Mouse (Mus musculus) c-Kit-positive CD71-positive TER-119-positive erythroid progenitor cells, embryonic 14.5 days (primary cell): ENCODE results near the gene Smtn.

Experiments
- DNase-seq: peaks from one replicate; pipeline ENCODE4 v3.0.0-alpha.2; 2013; ENCODE audit warnings: low spot score

Gene Smtn

GRCm38 (mm10) chr11:3509181-3510085 lies 31.0 kb downstream of the Smtn start:
- no peak for DNase-seq

DNA sequence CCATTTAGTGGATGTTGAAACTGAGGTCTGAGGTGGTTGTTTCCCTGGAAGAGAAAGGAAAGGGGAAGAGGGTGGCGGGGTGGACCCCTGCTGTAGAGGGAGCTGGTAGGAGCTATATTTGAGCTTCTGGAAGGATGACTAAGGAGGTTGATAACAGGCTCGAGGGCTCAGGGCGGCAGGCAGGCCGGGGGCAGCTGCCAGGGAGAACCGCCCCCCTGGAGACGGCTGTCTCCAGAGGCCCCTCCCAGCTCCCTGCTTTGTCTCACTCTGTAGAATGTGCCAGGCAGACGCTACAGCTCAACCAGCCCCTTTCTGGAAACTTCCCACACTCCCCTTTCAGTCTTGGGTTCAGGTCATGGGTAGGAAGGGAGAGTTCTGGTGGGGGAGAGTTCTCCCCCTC lies 32.2 kb downstream of the Smtn start:
- no peak for DNase-seq

- DNase-seq: no peak
Observed at GRCm38 (mm10) chr11:3503755-3504693, 36.4 kb downstream of the Smtn start.

DNA sequence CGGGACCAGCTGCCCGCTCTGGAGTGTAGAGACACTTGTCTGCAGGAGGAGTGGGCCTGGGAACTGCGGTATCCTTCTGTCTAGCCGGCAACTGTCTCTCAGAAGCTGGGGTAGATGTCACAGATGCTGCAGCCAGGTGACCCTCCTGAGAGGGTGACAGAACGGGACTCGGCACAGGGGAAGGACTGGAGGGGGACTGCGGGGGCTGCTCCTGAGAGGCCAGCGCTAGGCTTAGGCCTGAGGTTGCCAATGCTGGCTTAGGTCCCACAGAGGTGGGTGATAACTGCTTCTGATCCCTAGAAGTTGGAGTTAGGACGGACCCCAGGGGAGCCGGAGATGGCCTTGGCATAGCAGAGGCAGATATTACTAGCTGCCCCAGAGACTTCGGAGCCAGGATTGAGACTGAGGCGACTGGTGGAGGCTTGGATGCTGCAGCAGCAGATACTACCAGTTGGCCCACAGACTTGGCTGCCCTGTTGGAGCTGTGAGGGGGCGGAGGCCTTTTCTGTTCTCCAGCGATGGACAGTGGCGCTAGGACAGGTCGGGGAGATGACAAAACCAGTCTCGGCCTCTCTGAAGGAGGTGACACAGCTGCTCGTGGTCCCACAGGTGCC lies 37.8 kb downstream of the Smtn start:
- DNase-seq: no peak

GRCm38 (mm10) chr11:3502057-3502456 lies 38.4 kb downstream of the Smtn start:
- no peak for DNase-seq

- DNase-seq: no peak
Observed at GRCm38 (mm10) chr11:3497296-3497695, 43.1 kb downstream of the Smtn start.

DNA sequence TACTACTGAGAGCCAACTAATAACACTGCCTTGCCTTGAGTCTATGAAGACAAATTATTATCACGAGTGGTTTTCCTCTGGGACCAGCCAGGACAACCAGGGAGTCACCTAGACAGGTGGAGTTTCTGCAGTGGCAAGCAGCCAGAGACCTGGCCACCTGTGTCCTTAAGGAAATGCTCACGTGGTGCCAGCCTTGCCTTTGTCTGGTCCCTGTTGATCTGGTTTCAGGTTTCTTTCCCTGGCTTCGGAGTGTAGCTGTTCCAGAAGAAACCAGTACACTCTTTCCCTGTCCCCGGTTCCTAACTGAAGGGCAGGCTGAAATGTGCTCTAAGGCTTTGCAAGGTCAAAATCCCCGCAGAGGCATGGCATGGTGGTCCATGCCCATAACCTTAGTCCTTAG lies 43.7 kb downstream of the Smtn start:
- DNase-seq: no peak

- DNase-seq: no peak
Observed at GRCm38 (mm10) chr11:3495496-3495895, 44.9 kb downstream of the Smtn start.

DNA sequence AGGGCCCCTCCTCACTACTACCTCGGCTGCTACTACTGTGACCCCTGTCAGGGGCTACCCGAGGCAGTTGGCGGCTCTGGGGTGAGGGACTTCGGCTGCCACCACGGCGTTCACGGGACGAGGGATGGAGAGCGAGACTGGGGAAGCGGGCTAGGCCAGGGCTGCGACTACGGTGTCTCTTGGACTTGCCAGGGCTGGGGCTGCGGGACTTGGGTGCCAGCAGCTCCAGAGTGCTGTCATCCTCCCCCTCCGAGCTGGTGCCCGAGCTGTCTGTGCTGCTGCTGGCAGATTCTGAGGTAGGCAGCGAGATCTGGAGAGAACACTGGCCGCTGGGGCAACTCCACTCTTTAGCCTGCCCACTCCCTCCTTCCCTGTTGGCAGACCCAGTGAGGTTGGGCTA lies 45.6 kb downstream of the Smtn start:
- DNase-seq: no peak

- no peak for DNase-seq
Observed at GRCm38 (mm10) chr11:3492748-3493147, 47.7 kb downstream of the Smtn start.

- no peak for DNase-seq
Observed at GRCm38 (mm10) chr11:3489036-3489435, 51.4 kb downstream of the Smtn start.

- no peak for DNase-seq
Observed at GRCm38 (mm10) chr11:3487952-3488570, 52.4 kb downstream of the Smtn start, which contains the start of gene Pla2g3. Gene Pla2g3, plus strand, starts transcription at chr11:3488284.

DNA sequence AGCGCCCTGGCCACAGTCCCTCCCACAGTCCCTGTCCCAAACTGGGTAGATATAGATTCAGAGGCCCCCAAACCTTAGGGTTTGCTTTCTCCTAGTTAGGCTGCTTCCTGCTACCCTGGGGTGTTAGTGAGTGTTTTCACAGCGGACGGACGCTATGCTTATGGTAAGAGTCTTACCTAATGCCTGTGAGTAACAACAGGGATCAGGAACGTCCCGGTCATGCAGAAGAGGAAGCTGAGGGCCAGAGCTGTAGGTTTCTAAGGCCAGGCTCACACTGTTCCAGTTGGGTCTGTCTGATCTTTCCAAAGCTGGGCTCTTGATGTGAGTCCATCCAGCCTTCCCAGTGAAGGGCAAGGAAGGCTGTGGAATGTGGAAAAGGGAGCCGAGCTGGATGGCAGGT lies 54.1 kb downstream of the Smtn start:
- DNase-seq: no peak

DNA sequence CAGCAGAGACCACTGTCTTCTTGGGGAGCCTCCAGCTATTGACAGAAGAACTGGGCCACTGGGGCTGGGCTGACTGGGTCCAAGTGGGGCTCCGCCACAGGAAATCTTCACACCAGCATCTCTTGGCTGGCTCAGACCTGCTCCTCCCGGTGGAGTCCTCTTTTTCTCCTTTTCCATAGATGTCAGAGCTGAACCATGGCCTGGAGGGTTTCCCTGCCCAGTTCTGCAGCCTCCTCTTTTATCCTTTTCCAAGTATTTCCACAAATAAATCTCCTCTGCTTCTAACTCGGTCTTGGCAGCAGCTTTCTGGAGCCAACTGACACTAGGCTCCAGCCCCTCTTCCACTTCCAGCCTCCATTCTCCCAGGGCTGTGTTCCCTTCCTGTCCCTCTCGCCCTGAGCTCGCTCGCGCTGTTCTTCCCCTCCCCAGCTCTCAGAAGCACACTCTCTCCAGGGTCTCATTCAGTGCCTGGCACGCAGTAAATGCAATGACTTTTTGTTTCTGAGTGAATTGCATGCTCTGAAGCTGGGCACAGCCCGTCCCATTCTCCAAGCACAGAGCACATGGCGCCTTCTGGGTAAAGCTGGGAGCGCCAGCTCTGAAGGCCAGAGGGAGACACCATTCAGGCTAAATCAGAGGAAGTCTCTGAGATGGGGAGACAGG lies 56.3 kb downstream of the Smtn start:
- DNase-seq: no peak

- DNase-seq: no peak
Observed at GRCm38 (mm10) chr11:3475489-3475888, 64.9 kb downstream of the Smtn start.

DNA sequence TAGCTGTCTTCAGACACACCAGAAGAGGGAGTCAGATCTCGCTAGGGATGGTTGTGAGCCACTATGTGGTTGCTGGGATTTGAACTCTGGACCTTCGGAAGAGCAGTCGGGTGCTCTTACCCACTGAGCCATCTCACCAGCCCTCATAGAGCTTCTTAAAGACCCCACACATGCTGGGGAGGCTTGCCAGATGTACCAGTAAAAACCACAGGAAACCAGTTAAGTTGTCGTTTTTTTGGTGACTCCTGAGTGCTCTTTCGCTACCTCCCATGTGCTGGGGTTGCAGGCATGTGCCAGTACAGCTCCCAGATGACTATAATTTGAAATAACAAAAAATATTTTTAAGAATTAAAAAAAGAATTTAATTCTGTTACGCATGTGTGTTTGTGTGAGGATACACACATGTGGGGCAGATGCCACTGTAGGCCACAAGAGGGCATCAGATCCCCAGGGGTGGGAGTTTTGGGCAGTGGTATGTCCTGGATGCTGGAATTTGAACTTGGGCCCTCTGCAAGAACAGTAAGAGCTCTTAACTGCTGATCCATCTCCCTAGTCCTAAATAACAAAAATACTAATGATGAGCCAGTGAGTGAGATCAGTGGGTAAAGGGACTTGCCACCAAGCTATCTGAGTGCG lies 65.8 kb downstream of the Smtn start:
- DNase-seq: no peak

DNA sequence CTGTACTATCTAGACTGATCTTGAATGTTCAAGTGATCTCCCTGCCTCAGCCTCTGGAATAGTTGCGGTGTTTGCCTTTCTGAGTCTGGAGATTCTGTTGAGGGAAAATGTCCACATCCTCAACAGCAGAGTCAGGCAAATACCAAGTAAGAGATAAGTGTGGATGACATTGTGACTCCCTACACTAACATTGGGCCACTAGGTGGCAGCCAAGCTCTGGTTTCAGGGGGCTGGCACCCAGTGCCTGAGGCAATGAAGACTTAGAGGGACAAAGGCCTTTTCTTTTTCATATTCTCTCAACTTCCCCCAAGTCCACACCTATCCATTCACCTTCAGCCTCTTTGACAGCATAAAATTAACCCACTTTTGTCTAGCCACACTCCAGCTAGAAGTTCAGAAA lies 67.9 kb downstream of the Smtn start:
- peak; percentile 59 for DNase-seq

DNA sequence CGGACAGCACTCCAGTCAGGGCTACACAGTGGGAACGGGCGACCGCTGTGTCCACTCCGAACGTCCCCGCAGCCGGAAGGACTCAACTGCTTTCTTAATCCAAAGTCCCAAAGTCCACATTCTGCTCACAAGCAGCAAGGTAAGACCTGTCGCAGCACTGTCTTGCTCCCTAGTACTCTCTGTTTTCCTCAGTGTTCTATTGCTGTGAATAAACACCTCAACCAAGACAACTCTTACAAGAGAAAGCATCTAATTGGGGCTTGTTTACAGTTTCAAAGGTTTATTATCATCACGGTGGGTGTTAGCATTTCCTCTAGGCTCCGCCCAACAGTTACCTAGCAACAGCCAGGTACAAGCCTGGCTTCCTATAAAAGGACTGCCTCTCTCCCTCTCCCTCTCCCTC lies 69.0 kb downstream of the Smtn start:
- no peak for DNase-seq
